Comparison of ENCODE assay signal across 12 mouse cellular contexts in the genomic region with DNA sequence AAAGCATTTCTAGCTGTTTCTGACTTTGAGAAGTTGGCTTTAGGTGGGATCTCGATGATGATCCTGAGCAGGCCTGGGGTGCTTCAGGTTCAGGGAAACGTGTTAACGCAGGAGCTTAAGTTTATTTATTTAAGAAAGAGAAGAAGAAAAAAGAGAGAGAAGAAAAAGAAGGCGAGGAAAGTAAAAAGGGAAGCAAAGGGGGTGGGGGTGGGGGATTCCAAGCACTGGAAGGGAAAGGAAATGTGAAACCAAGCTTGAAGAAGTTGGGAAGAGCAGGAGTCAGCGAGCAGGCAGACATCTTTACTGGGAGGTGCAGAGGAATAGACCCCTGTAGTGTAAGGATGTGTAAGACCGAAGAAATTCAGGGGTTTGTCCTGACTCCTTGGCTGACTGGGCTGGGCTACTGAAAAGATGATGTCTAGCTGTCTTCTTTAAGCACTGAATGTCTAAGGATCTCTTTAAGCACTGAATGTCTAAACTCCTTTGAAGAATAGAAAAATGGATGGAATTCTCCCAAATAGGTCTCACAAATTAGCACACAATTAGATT. TPM values are rescaled to one million over a fixed set of nuclear protein-coding genes. Genes with fewer than 3 reads are reported as not detected.
DNase-seq lines count a peak whose midpoint lies in the region; ATAC-seq and TF ChIP-seq lines count a peak whose summit lies in the region.
"Had no signal": no experiment of that assay in that cellular context is flagged by ENCODE, and none has a peak within 500 bp of the region (broad histone marks: within the 10 kb centered on the region; RNA-seq: fewer than 3 reads in every experiment).

No protein-coding gene starts in this region.

- ATAC-seq in frontal cortex, adult (ENCODE audit: low TSS enrichment), result peak; percentile 20; the same call in 1 of the 2 replicates
- peak; percentile 54 for ATAC-seq in forebrain, embryonic 16.5 days
- ATAC-seq in midbrain, embryonic 15.5 days (replicated peaks), result peak; percentile 24; the same call in 1 of the 2 replicates
- ATAC-seq: lung, postnatal 0 days had no signal

- H3K27ac ChIP-seq in left cerebral cortex, adult 2 months, result peak overlapping the region; percentile 75
- H3K27ac ChIP-seq in forebrain, embryonic 16.5 days (ENCODE audit: low read length), result no peak overlapping the region
- H3K27ac ChIP-seq in midbrain, embryonic 15.5 days, result peak overlapping the region; percentile 36

- WGBS in forebrain, embryonic 16.5 days, result 22% methylated on average over 6 of the region's 6 CpGs
- 26% methylated on average over 6 of the region's 6 CpGs for WGBS in midbrain, embryonic 15.5 days

- no peaks in the 10 kb centered on the region for H3K27me3 ChIP-seq in forebrain, embryonic 16.5 days (replicated peaks; ENCODE audit: control insufficient read depth, insufficient read depth, low read length)
- no peaks in the 10 kb centered on the region for H3K27me3 ChIP-seq in midbrain, embryonic 15.5 days (replicated peaks)

- H3K9me3 ChIP-seq in forebrain, embryonic 16.5 days (ENCODE audit: control insufficient read depth, low read length), result peaks cover 3% of the 10 kb centered on the region; the same call in 1 of the 2 replicates
- peaks cover 9% of the 10 kb centered on the region; the same call in 1 of the 2 replicates for H3K9me3 ChIP-seq in midbrain, embryonic 15.5 days

- TF ChIP-seq CTCF in left cerebral cortex, adult 2 months (IDR thresholded peaks at IDR 0.05), result no peak

- no peaks in the 10 kb centered on the region for H3K36me3 ChIP-seq in forebrain, embryonic 16.5 days (ENCODE audit: control insufficient read depth, insufficient read depth)
- no peaks in the 10 kb centered on the region for H3K36me3 ChIP-seq in midbrain, embryonic 15.5 days (replicated peaks)

- H3K4me2 ChIP-seq in forebrain, embryonic 16.5 days (ENCODE audit: low read length), result peak overlapping the region; percentile 41; the same call in 1 of the 2 replicates
- H3K4me2 ChIP-seq in midbrain, embryonic 15.5 days, result peak overlapping the region; percentile 39

- H3K4me3 ChIP-seq in left cerebral cortex, adult 2 months, result no peak overlapping the region
- H3K4me3 ChIP-seq in forebrain, embryonic 16.5 days (replicated peaks; ENCODE audit: low read length), result no peak overlapping the region
- no peak overlapping the region for H3K4me3 ChIP-seq in midbrain, embryonic 15.5 days

- no peak for DNase-seq in frontal cortex, postnatal 25 days (ENCODE audit: low spot score in 2 of 2)
- no peak for DNase-seq in left cerebral cortex, adult 2 months (ENCODE audit: extremely low spot score in 1 of 2, low spot score in 2 of 2)
- DNase-seq in left cerebral cortex, adult 18-20 months (ENCODE audit: low spot score in 2 of 2), result no peak
- DNase-seq in cerebellum, postnatal 4 days (ENCODE audit: low spot score in 2 of 2), result no peak
- no peak for DNase-seq in adipocyte (ENCODE audit: low spot score)
- DNase-seq: adrenal gland, postnatal 14 days; cerebellum, adult 8-10 months; thymus, postnatal 4 days had no signal

- H3K9ac ChIP-seq in forebrain, embryonic 16.5 days (replicated peaks; ENCODE audit: low read depth, low read length), result no peak overlapping the region
- H3K9ac ChIP-seq in midbrain, embryonic 15.5 days, result no peak overlapping the region; the same call in 1 of the 2 replicates

- intact Hi-C loops in left cerebral cortex, adult 2 months (cut with DNase I), result loop anchor here (2.0 kb wide), 1 partner anchor 85 kb away; the partner anchor contains the start of gene Mgll

- peaks cover 12% of the 10 kb centered on the region for H3K4me1 ChIP-seq in forebrain, embryonic 16.5 days (replicated peaks; ENCODE audit: control insufficient read depth, insufficient read depth, low read length)
- H3K4me1 ChIP-seq in midbrain, embryonic 15.5 days, result peaks cover 13% of the 10 kb centered on the region

RNA-seq across cellular contexts. Expression of gene Kbtbd12, which starts 1.7 kb away (rescaled TPM):
- under 1 TPM in 1 of 2 experiments, not detected in 1; 0.23 TPM for total RNA-seq in left cerebral cortex, adult 2 months (2021)
- under 1 TPM; 0.49 to 0.63 TPM for total RNA-seq in left cerebral cortex, adult 18-20 months (2021)
- 0.37 and 0.52 TPM in 2 replicates for polyA plus RNA-seq in forebrain, embryonic 16.5 days (2015; fragmentation: Nextera tagmentation; extraction: Ambion mirVana)
- polyA plus RNA-seq in midbrain, embryonic 15.5 days (2015; fragmentation: Nextera tagmentation; extraction: Ambion mirVana), result 0.26 and 0.65 TPM in 2 replicates
